Mouse (Mus musculus) ES-E14 (cell line): ENCODE results near the gene Cers2. TPM values are rescaled to one million over a fixed set of nuclear protein-coding genes. Genes with fewer than 3 reads are reported as not detected.

Source experiments
- DNase-seq: peaks from one replicate; pipeline ENCODE4 v3.0.0-alpha.2; 2013; ENCODE audit warnings: low read depth, low spot score
- H3K27ac ChIP-seq: 2 replicates; pipeline ENCODE4 v1.5.1; 2012; ENCODE audit warnings: low read depth, mild to moderate bottlenecking, low read length, moderate library complexity, mixed read lengths; ENCODE audit not compliant: poor library complexity, insufficient read depth, severe bottlenecking
- H3K36me3 ChIP-seq: 2 replicates; pipeline ENCODE4 v1.6.1; 2012; ENCODE audit warnings: mild to moderate bottlenecking, low read length, moderate library complexity, mixed read lengths; ENCODE audit not compliant: control insufficient read depth, poor library complexity, insufficient read depth, severe bottlenecking
- H3K4me1 ChIP-seq, 2 experiments: fragments of 150-350 bp in 1 of 2; sonication (generic) in 1 of 2; 2 replicates each; pipeline ENCODE4 v1.6.1; 2012; ENCODE audit warnings: low read length in 2 of 2, mild to moderate bottlenecking in 1 of 2, mixed read lengths in 1 of 2; ENCODE audit not compliant: control insufficient read depth in 2 of 2, insufficient read depth in 2 of 2, poor library complexity in 1 of 2
- H3K4me3 ChIP-seq, 2 experiments: fragments of 150-350 bp in 1 of 2; sonication (generic) in 1 of 2; 2 replicates each; pipeline ENCODE4 v1.5.1; 2012; ENCODE audit warnings: low read length in 2 of 2, low read depth in 1 of 2, mild to moderate bottlenecking in 1 of 2, mixed read lengths in 1 of 2; ENCODE audit not compliant: insufficient read depth in 1 of 2, poor library complexity in 1 of 2, severe bottlenecking in 1 of 2
- H3K9ac ChIP-seq: 2 replicates; pipeline ENCODE4 v1.6.1; 2012; ENCODE audit warnings: low read depth, mild to moderate bottlenecking, low read length, mixed read lengths; ENCODE audit not compliant: poor library complexity, insufficient read depth, severe bottlenecking
- H3K9me3 ChIP-seq: fragments of 150-350 bp; sonication (generic); 2 replicates; pipeline ENCODE4 v1.6.1; 2012; ENCODE audit warnings: low read depth, mild to moderate bottlenecking, low read length; ENCODE audit not compliant: control insufficient read depth, insufficient read depth
- CHD2 ChIP-seq: IDR thresholded peaks from 2 replicates; pipeline ENCODE4 v1.6.1; 2014; ENCODE audit warnings: mild to moderate bottlenecking, low read depth, low read length, inconsistent platforms
- HCFC1 ChIP-seq: IDR thresholded peaks from 2 replicates; pipeline ENCODE4 v1.6.1; 2012; ENCODE audit warnings: low read length, inconsistent platforms, borderline replicate concordance; ENCODE audit not compliant: insufficient read depth
- MAFK ChIP-seq: IDR thresholded peaks from 2 replicates; pipeline ENCODE4 v1.6.1; 2014; ENCODE audit warnings: mild to moderate bottlenecking, low read depth, low read length, inconsistent platforms; ENCODE audit not compliant: insufficient read depth
- ZC3H11A ChIP-seq: IDR thresholded peaks from 2 replicates; pipeline ENCODE4 v1.6.1; 2012; ENCODE audit warnings: low read depth, mild to moderate bottlenecking, inconsistent platforms, low read length, borderline replicate concordance
- ZNF384 ChIP-seq: IDR thresholded peaks from 2 replicates; pipeline ENCODE4 v1.6.1; 2012; ENCODE audit warnings: low read depth, low read length, inconsistent platforms
- in situ Hi-C, 2 experiments: fragments of 600-800 bp; cut with MboI; formaldehyde crosslinking; loops; one replicate each; pipeline ENCODE4 v1.15.1; 2025; ENCODE audit warnings: low sequenced_read_pairs in 2 of 2, inconsistent platforms in 1 of 2; ENCODE audit not compliant: unreplicated experiment in 2 of 2
- total RNA-seq: library from RNA; depleted of rRNA; stranded (reverse); fragments of 300-350 nt; gene quantifications from 2 replicates; pipeline ENCODE4 v1.2.3, GENCODE M21; 2012

The Cers2 gene
- total RNA-seq, 1 experiment = 87.6 TPM

GRCm38 (mm10) chr3:95312623-95313022 lies 2.0 kb upstream of the Cers2 start:
- Histone ChIP-seq H3K27ac (no peak overlapping the region), H3K4me3 (no peak overlapping the region), H3K9me3 (peaks cover 8% of the 10 kb centered on the region; the same call in 1 of the 2 replicates), H3K36me3 (no peaks in the 10 kb centered on the region), H3K4me1 (peaks cover 3 to 4% of the 10 kb centered on the region in 2 experiments; a peak in 2 of 4 replicates), H3K9ac (no peak overlapping the region)
- TF ChIP-seq CHD2 = no peak
- TF ChIP-seq ZNF384 = peak; percentile 22; the same call in 1 of the 2 replicates
- DNase-seq = no peak
- in situ Hi-C loops = no loop called here

GRCm38 (mm10) chr3:95313476-95313875 lies 1.1 kb upstream of the Cers2 start:
- peaks cover 3 to 4% of the 10 kb centered on the region in 2 experiments; a peak in 2 of 4 replicates for H3K4me1 ChIP-seq
- no peak for TF ChIP-seq CHD2
- peaks cover 6% of the 10 kb centered on the region; the same call in 1 of the 2 replicates for H3K9me3 ChIP-seq
- 0 out of 2 replicates have a peak overlapping the region, but pooled peaks have one; percentile 38 for H3K9ac ChIP-seq
- no peak overlapping the region for H3K27ac ChIP-seq
- DNase-seq = no peak
- H3K4me3 ChIP-seq = no peak overlapping the region
- H3K36me3 ChIP-seq = no peaks in the 10 kb centered on the region
- in situ Hi-C loops = no loop called here

GRCm38 (mm10) chr3:95314075-95314474 lies 516 bp upstream of the Cers2 start:
- Histone ChIP-seq H3K4me3 (peak overlapping the region; percentile 91 to 93; a peak in 3 of 4 replicates), H3K36me3 (no peaks in the 10 kb centered on the region), H3K27ac (no peak overlapping the region; the same call in 1 of the 2 replicates), H3K9me3 (peaks cover 2% of the 10 kb centered on the region; the same call in 1 of the 2 replicates), H3K9ac (peak overlapping the region; percentile 94; the same call in 1 of the 2 replicates), H3K4me1 (peaks cover 6 to 7% of the 10 kb centered on the region in 2 experiments; a peak in 2 of 4 replicates)
- TF ChIP-seq ZNF384 (no peak), MAFK (no peak), ZC3H11A (no peak), CHD2 (no peak), HCFC1 (no peak)
- in situ Hi-C loops = no loop called here
- no peak for DNase-seq

GRCm38 (mm10) chr3:95315094-95315843 lies 678 bp downstream of the Cers2 start:
- H3K9me3 ChIP-seq = no peaks in the 10 kb centered on the region
- DNase-seq = peak; percentile 65
- in situ Hi-C loops = no loop called here
- peak; percentile 23; the same call in 1 of the 2 replicates for TF ChIP-seq HCFC1
- peak; percentile 3; the same call in 1 of the 2 replicates for TF ChIP-seq ZC3H11A
- no peak for TF ChIP-seq ZNF384
- H3K4me1 ChIP-seq = peaks cover 8 to 12% of the 10 kb centered on the region in 2 experiments; a peak in 2 of 4 replicates
- peak overlapping the region; percentile 91 to 93 for H3K4me3 ChIP-seq
- peak overlapping the region; percentile 94 for H3K9ac ChIP-seq
- H3K27ac ChIP-seq = peak overlapping the region; percentile 80
- peaks cover 3% of the 10 kb centered on the region; the same call in 1 of the 2 replicates for H3K36me3 ChIP-seq
